ENCODE assay signal across 27 mouse cellular contexts in genomic region chr13:6767936-6768588, GRCm38 (mm10).
DNase-seq lines count a peak whose midpoint lies in the region; ATAC-seq and TF ChIP-seq lines count a peak whose summit lies in the region.
"Had no signal": no experiment of that assay in that cellular context is flagged by ENCODE, and none has a peak within 500 bp of the region (broad histone marks: within the 10 kb centered on the region; RNA-seq: fewer than 3 reads in every experiment).

No protein-coding gene starts in this region.

- no peak overlapping the region for H3K4me3 ChIP-seq in hindbrain, embryonic 12.5 days
- no peak overlapping the region for H3K4me3 ChIP-seq in hindbrain, postnatal 0 days (ENCODE audit: low read length)
- no peak overlapping the region for H3K4me3 ChIP-seq in midbrain, embryonic 15.5 days
- no peak overlapping the region for H3K4me3 ChIP-seq in midbrain, embryonic 10.5 days
- no peak overlapping the region for H3K4me3 ChIP-seq in neural tube, embryonic 12.5 days
- H3K4me3 ChIP-seq: erythroblast, embryonic 14.5 days; gastrocnemius, adult 2 months; heart, adult 2 months; heart, embryonic 13.5 days; hindbrain, embryonic 15.5 days; intestine, embryonic 15.5 days; liver, embryonic 12.5 days had no signal

- H3K9me3 ChIP-seq in hindbrain, embryonic 12.5 days (replicated peaks), result peaks cover 3% of the 10 kb centered on the region; the same call in 1 of the 2 replicates
- no peaks in the 10 kb centered on the region for H3K9me3 ChIP-seq in hindbrain, postnatal 0 days (ENCODE audit: low read length)
- no peaks in the 10 kb centered on the region for H3K9me3 ChIP-seq in midbrain, embryonic 15.5 days
- H3K9me3 ChIP-seq in midbrain, embryonic 10.5 days (replicated peaks), result no peaks in the 10 kb centered on the region
- H3K9me3 ChIP-seq in neural tube, embryonic 12.5 days, result no peaks in the 10 kb centered on the region
- H3K9me3 ChIP-seq: heart, embryonic 13.5 days; hindbrain, embryonic 15.5 days; intestine, embryonic 15.5 days; liver, embryonic 12.5 days had no signal

- no peaks in the 10 kb centered on the region for H3K27me3 ChIP-seq in hindbrain, embryonic 12.5 days
- H3K27me3 ChIP-seq in hindbrain, postnatal 0 days (ENCODE audit: insufficient read depth, low read length), result no peaks in the 10 kb centered on the region
- H3K27me3 ChIP-seq in midbrain, embryonic 15.5 days (replicated peaks), result no peaks in the 10 kb centered on the region
- no peaks in the 10 kb centered on the region for H3K27me3 ChIP-seq in midbrain, embryonic 10.5 days (ENCODE audit: low read depth, poor library complexity, severe bottlenecking)
- H3K27me3 ChIP-seq in neural tube, embryonic 12.5 days (replicated peaks), result no peaks in the 10 kb centered on the region
- H3K27me3 ChIP-seq: heart, embryonic 13.5 days; hindbrain, embryonic 15.5 days; intestine, embryonic 15.5 days; liver, embryonic 12.5 days had no signal

- no peak for DNase-seq in hindbrain, postnatal 0 days (ENCODE audit: low spot score)
- DNase-seq in midbrain, embryonic 10.5 days (ENCODE audit: low spot score), result no peak
- no peak for DNase-seq in ovary, postnatal 10 days (ENCODE audit: low spot score)
- DNase-seq: adrenal gland, adult 2 months; B cell, adult 2 months; cerebellum, adult 8-10 months; cerebellum, postnatal 25 days; gastrocnemius, adult 2 months; heart, adult 2 months; heart, postnatal 10 days; kidney, adult 2 months; layer of hippocampus, postnatal 36 days; left cerebral cortex, postnatal 4 days; liver, postnatal 0 days; lung, postnatal 36 days; retina, postnatal 1 day; right cerebral cortex, postnatal 14 days had no signal

- WGBS in hindbrain, embryonic 12.5 days, result 47% methylated on average over 6 of the region's 6 CpGs
- WGBS in hindbrain, postnatal 0 days, result 47% methylated on average over 6 of the region's 6 CpGs
- 65% methylated on average over 6 of the region's 6 CpGs for WGBS in midbrain, embryonic 15.5 days
- WGBS in midbrain, embryonic 10.5 days, result 90% methylated on average over 6 of the region's 6 CpGs
- 50% methylated on average over 6 of the region's 6 CpGs for WGBS in neural tube, embryonic 12.5 days

- no peaks in the 10 kb centered on the region for H3K36me3 ChIP-seq in hindbrain, embryonic 12.5 days
- no peaks in the 10 kb centered on the region for H3K36me3 ChIP-seq in hindbrain, postnatal 0 days (ENCODE audit: insufficient read depth, low read length)
- H3K36me3 ChIP-seq in midbrain, embryonic 15.5 days (replicated peaks), result no peaks in the 10 kb centered on the region
- no peaks in the 10 kb centered on the region for H3K36me3 ChIP-seq in midbrain, embryonic 10.5 days
- no peaks in the 10 kb centered on the region for H3K36me3 ChIP-seq in neural tube, embryonic 12.5 days
- H3K36me3 ChIP-seq: heart, embryonic 13.5 days; hindbrain, embryonic 15.5 days; intestine, embryonic 15.5 days; liver, embryonic 12.5 days had no signal

- H3K4me2 ChIP-seq in hindbrain, embryonic 12.5 days (replicated peaks), result no peak overlapping the region
- H3K4me2 ChIP-seq in hindbrain, postnatal 0 days (ENCODE audit: low read depth, low read length), result no peak overlapping the region
- no peak overlapping the region for H3K4me2 ChIP-seq in midbrain, embryonic 15.5 days
- no peak overlapping the region for H3K4me2 ChIP-seq in neural tube, embryonic 12.5 days (replicated peaks)
- H3K4me2 ChIP-seq: heart, embryonic 13.5 days; hindbrain, embryonic 15.5 days; intestine, embryonic 15.5 days; liver, embryonic 12.5 days had no signal

- no peak for TF ChIP-seq CTCF in hindbrain, postnatal 0 days (IDR thresholded peaks at IDR 0.05; ENCODE audit: low read depth)

- H3K4me1 ChIP-seq in hindbrain, embryonic 12.5 days, result no peaks in the 10 kb centered on the region
- H3K4me1 ChIP-seq in hindbrain, postnatal 0 days (ENCODE audit: insufficient read depth, low read length), result no peaks in the 10 kb centered on the region
- no peaks in the 10 kb centered on the region for H3K4me1 ChIP-seq in midbrain, embryonic 15.5 days
- no peaks in the 10 kb centered on the region for H3K4me1 ChIP-seq in midbrain, embryonic 10.5 days
- H3K4me1 ChIP-seq in neural tube, embryonic 12.5 days, result no peaks in the 10 kb centered on the region
- H3K4me1 ChIP-seq: heart, embryonic 13.5 days; intestine, embryonic 15.5 days; liver, embryonic 12.5 days had no signal

- no peak overlapping the region for H3K27ac ChIP-seq in hindbrain, embryonic 12.5 days
- H3K27ac ChIP-seq in hindbrain, postnatal 0 days, result no peak overlapping the region
- no peak overlapping the region for H3K27ac ChIP-seq in midbrain, embryonic 15.5 days
- no peak overlapping the region for H3K27ac ChIP-seq in midbrain, embryonic 10.5 days (replicated peaks)
- no peak overlapping the region for H3K27ac ChIP-seq in neural tube, embryonic 12.5 days
- H3K27ac ChIP-seq: gastrocnemius, adult 2 months; heart, adult 2 months; heart, embryonic 13.5 days; hindbrain, embryonic 15.5 days; intestine, embryonic 15.5 days; kidney, postnatal 0 days; liver, embryonic 12.5 days had no signal

- H3K9ac ChIP-seq in hindbrain, embryonic 12.5 days, result no peak overlapping the region
- H3K9ac ChIP-seq in hindbrain, postnatal 0 days (replicated peaks; ENCODE audit: low read length), result no peak overlapping the region
- H3K9ac ChIP-seq in midbrain, embryonic 15.5 days, result no peak overlapping the region
- H3K9ac ChIP-seq in neural tube, embryonic 12.5 days, result no peak overlapping the region
- H3K9ac ChIP-seq: heart, embryonic 13.5 days; hindbrain, embryonic 15.5 days; intestine, embryonic 15.5 days; liver, embryonic 12.5 days; liver, postnatal 0 days had no signal

- peak; percentile 89 for ATAC-seq in hindbrain, embryonic 12.5 days (ENCODE audit: low FRiP score)
- no peak for ATAC-seq in hindbrain, postnatal 0 days
- 0 out of 2 replicates have a peak, but pooled peaks have one; percentile 63 for ATAC-seq in midbrain, embryonic 15.5 days (replicated peaks)
- peak; percentile 71 for ATAC-seq in neural tube, embryonic 12.5 days (ENCODE audit: low FRiP score, low read depth)
- ATAC-seq: forebrain, embryonic 16.5 days; intestine, embryonic 15.5 days; liver, embryonic 12.5 days; liver, postnatal 0 days had no signal
